8 mouse cellular contexts compared by ENCODE assay signal in the genomic region with DNA sequence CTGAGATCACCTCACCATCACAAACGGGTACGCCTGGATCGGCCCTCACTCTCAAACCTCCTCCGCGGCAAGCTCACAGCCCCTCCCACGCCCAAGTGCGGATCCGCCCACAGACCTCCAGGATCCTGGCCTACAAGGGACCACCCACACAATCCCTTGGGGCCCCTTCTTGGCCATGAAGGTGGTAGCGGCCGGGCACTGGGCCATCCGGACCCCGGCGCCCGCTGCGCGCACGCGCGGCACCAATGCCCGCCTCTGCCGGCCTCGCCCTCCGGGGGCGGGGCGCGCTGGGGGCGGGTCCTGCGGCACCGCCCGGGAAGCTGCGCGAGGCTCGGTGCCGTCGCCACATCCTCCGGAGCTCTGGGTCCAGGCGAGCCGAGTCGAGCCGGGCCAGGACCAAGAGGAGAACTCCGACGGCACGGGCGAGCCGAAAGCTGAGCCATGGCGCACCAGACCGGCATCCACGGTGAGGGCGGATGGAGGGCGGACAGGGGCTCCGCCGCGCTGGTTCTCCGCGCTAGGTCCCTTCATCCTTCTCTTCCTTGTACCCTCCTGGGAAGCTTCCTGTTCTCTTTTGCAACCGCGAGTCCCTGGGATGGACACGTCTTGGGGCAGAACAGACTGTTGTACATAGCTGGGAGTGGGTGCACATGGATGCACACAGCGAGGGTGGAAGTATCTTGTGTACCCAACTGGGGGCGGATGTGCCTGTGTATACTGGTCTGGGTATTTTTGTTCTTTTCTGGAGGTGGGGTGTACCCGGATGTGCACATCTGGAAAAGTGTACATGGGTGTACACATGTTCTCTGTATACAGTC. TPM values are rescaled to one million over a fixed set of nuclear protein-coding genes. Genes with fewer than 3 reads are reported as not detected.
A peak's percentile ranks its signal among the peaks of the same experiment; 100 is the strongest.
DNase-seq lines count a peak whose midpoint lies in the region; ATAC-seq and TF ChIP-seq lines count a peak whose summit lies in the region.

A gene (plus strand): TSS at position 290 of the 818 bp plus-strand sequence.

- peak within 1 kb of the TSS; percentile 73 for H3K4me3 ChIP-seq in hindbrain, embryonic 10.5 days
- H3K4me3 ChIP-seq in lung, postnatal 0 days (ENCODE audit: low read depth, low read length): peak within 1 kb of the TSS; percentile 54

- peak within 1 kb of the TSS; percentile 63 for H3K4me2 ChIP-seq in lung, postnatal 0 days (replicated peaks; ENCODE audit: low read depth, low read length)

- WGBS in hindbrain, embryonic 10.5 days: 2% methylated on average over 61 of the region's 61 CpGs
- 1% methylated on average over 47 of the region's 61 CpGs for WGBS in lung, postnatal 0 days

- peak; percentile 58 for ATAC-seq in frontal cortex, adult (ENCODE audit: low TSS enrichment)
- ATAC-seq in lung, postnatal 0 days: peak; percentile 93

- H3K9ac ChIP-seq in lung, postnatal 0 days (replicated peaks; ENCODE audit: low read depth): peak within 1 kb of the TSS; percentile 48; the same call in 1 of the 2 replicates

- peaks cover 14% of the 10 kb centered on the region for H3K27me3 ChIP-seq in hindbrain, embryonic 10.5 days (ENCODE audit: insufficient read depth, poor library complexity, severe bottlenecking)
- no peaks in the 10 kb centered on the region for H3K27me3 ChIP-seq in lung, postnatal 0 days (replicated peaks; ENCODE audit: insufficient read depth, low read length)

- H3K9me3 ChIP-seq in hindbrain, embryonic 10.5 days: no peaks in the 10 kb centered on the region
- H3K9me3 ChIP-seq in lung, postnatal 0 days (ENCODE audit: low read length): no peaks in the 10 kb centered on the region

- DNase-seq in MEL-GATA-1-ER (ENCODE audit: extremely low read depth, low read depth): peak; percentile 71
- DNase-seq in cerebellum, adult 8-10 months: peak; percentile 90
- peak; percentile 90 for DNase-seq in hindbrain, embryonic 10.5 days (ENCODE audit: low spot score)
- peak; percentile 92 for DNase-seq in layer of hippocampus, adult 9-11 months
- DNase-seq in lung, postnatal 0 days (ENCODE audit: low spot score): peak; percentile 95
- DNase-seq in ovary, postnatal 14 days (ENCODE audit: low spot score): peak; percentile 95
- DNase-seq in thymus, postnatal 14 days: peak; percentile 89

- TF ChIP-seq EP300 in lung, postnatal 0 days (IDR thresholded peaks at IDR 0.05): no peak

- peaks cover 12% of the 10 kb centered on the region for H3K36me3 ChIP-seq in hindbrain, embryonic 10.5 days
- no peaks in the 10 kb centered on the region for H3K36me3 ChIP-seq in lung, postnatal 0 days (ENCODE audit: insufficient read depth, low read length)

- peaks cover 63% of the 10 kb centered on the region for H3K4me1 ChIP-seq in hindbrain, embryonic 10.5 days (replicated peaks)
- H3K4me1 ChIP-seq in lung, postnatal 0 days (ENCODE audit: insufficient read depth, low read depth, low read length): peaks cover 10% of the 10 kb centered on the region; the same call in 1 of the 2 replicates

- H3K27ac ChIP-seq in hindbrain, embryonic 10.5 days: peak within 1 kb of the TSS; percentile 90
- H3K27ac ChIP-seq in lung, postnatal 0 days (ENCODE audit: low read length): peak within 1 kb of the TSS; percentile 75

- no peak for TF ChIP-seq CTCF in lung, postnatal 0 days (IDR thresholded peaks at IDR 0.05)

RNA-seq across cellular contexts. Expression of the gene that starts here (rescaled TPM):
- 65.9 and 71.3 TPM in 2 replicates for polyA plus RNA-seq in hindbrain, embryonic 10.5 days (2016; fragmentation: Nextera tagmentation; extraction: Ambion mirVana)
- polyA plus RNA-seq in lung, postnatal 0 days (2015; fragmentation: Nextera tagmentation; extraction: Ambion mirVana): 64.2 and 64.6 TPM in 2 replicates

Comparison
In these comparisons a context has a peak if more than half of its experiments do, and no peak if none do; other contexts are left out.
1. Peak in every context shown above with its lines: DNase-seq, ATAC-seq, H3K4me3 ChIP-seq and H3K27ac ChIP-seq.